Mouse (Mus musculus) cortical plate, adult 2 months (tissue): Measurements from ENCODE around the gene Wwc1.
A peak's percentile ranks its signal among the peaks of the same experiment; 100 is the strongest.

Experiments
- CTCF ChIP-seq: fragments of 200-500 bp; IDR thresholded peaks from 2 replicates; pipeline ENCODE4 v1.5.1; 2011; ENCODE audit warnings: mild to moderate bottlenecking, control low read depth, low read length; ENCODE audit not compliant: insufficient read depth; ENCODE audit errors: extremely low read depth
- POLR2A ChIP-seq: fragments of 200-500 bp; IDR thresholded peaks from 2 replicates; pipeline ENCODE4 v1.6.1; 2011; ENCODE audit warnings: mild to moderate bottlenecking, low read length, control low read depth; ENCODE audit not compliant: insufficient read depth; ENCODE audit errors: extremely low read depth

- TF ChIP-seq CTCF (peak; percentile 20; the same call in 1 of the 2 replicates), POLR2A (no peak)
Observed at GRCm38 (mm10) chr11:35922205-35922873, 58.0 kb downstream of the Wwc1 start.
